Mouse (Mus musculus) limb, embryonic 10.5 days (tissue): ENCODE measurements around the gene Fig4. TPM values are rescaled to one million over a fixed set of nuclear protein-coding genes. Genes with fewer than 3 reads are reported as not detected.

Experiments used
- DNase-seq: peaks from one replicate; pipeline ENCODE4 v3.0.0-alpha.2; 2017; ENCODE audit warnings: low spot score
- H3K27ac ChIP-seq: fragments of 300-500 bp; sonication (generic); 2 replicates; pipeline ENCODE4 v1.5.1; 2016; ENCODE audit warnings: mild to moderate bottlenecking
- H3K27me3 ChIP-seq: fragments of 300-500 bp; sonication (generic); 2 replicates; pipeline ENCODE4 v1.6.1; 2016; ENCODE audit warnings: low read depth, mild to moderate bottlenecking; ENCODE audit not compliant: poor library complexity, severe bottlenecking
- H3K36me3 ChIP-seq: fragments of 300-500 bp; sonication (generic); 2 replicates; pipeline ENCODE4 v1.6.1; 2016; ENCODE audit warnings: mild to moderate bottlenecking, moderate library complexity
- H3K4me1 ChIP-seq: fragments of 300-500 bp; sonication (generic); 2 replicates; pipeline ENCODE4 v1.6.1; 2016
- H3K4me3 ChIP-seq: fragments of 300-500 bp; sonication (generic); 2 replicates; pipeline ENCODE4 v1.5.1; 2016; ENCODE audit warnings: mild to moderate bottlenecking, moderate library complexity
- H3K9me3 ChIP-seq: fragments of 300-500 bp; sonication (generic); replicated peaks from 2 replicates; pipeline ENCODE4 v1.6.1; 2016; ENCODE audit warnings: mild to moderate bottlenecking
- WGBS: fragments of 180-500 bp; shearing (Covaris S2); methylation state at CpG from one replicate; pipeline ENCODE4 v1.1.7; 2016; 5-methylcytosine and 5-hydroxymethylcytosine counted together
- polyA plus RNA-seq: library from polyadenylated mRNA; unstranded; fragments of >200 nt; fragmentation: Nextera tagmentation; extraction: Ambion mirVana; gene quantifications from 2 replicates; pipeline ENCODE4 v1.2.1, GENCODE M21; 2016

Fig4 gene
- polyA plus RNA-seq, 1 experiment from 2014 or later: 14.7 TPM

GRCm38 (mm10) chr10:41150496-41150895 is 152.6 kb downstream of the Fig4 start:
- no peak for DNase-seq
- WGBS: 86% methylated on average over 2 of the region's 2 CpGs
- no peaks in the 10 kb centered on the region for H3K27me3 ChIP-seq

GRCm38 (mm10) chr10:41149307-41149706 is 153.8 kb downstream of the Fig4 start:
- H3K27me3 ChIP-seq: no peaks in the 10 kb centered on the region
- peaks cover 4% of the 10 kb centered on the region; the same call in 1 of the 2 replicates for H3K4me1 ChIP-seq
- no peak overlapping the region for H3K27ac ChIP-seq
- no peaks in the 10 kb centered on the region for H3K36me3 ChIP-seq
- DNase-seq: no peak
- whole genome bisulfite sequencing: 85% methylated on average over 3 of the region's 3 CpGs
- H3K9me3 ChIP-seq: no peaks in the 10 kb centered on the region
- no peak overlapping the region for H3K4me3 ChIP-seq

More at GRCm38 (mm10) chr10:41150496-41150895, 152.6 kb downstream of the Fig4 start:
- no peaks in the 10 kb centered on the region for H3K4me1 ChIP-seq
- H3K9me3 ChIP-seq: no peaks in the 10 kb centered on the region
- no peak overlapping the region for H3K27ac ChIP-seq
- H3K4me3 ChIP-seq: no peak overlapping the region
- no peaks in the 10 kb centered on the region for H3K36me3 ChIP-seq

- 91% methylated on average over 2 of the region's 2 CpGs for WGBS
- Histone ChIP-seq H3K27ac (no peak overlapping the region), H3K36me3 (no peaks in the 10 kb centered on the region), H3K4me1 (peaks cover 4% of the 10 kb centered on the region; the same call in 1 of the 2 replicates), H3K4me3 (no peak overlapping the region), H3K9me3 (no peaks in the 10 kb centered on the region), H3K27me3 (no peaks in the 10 kb centered on the region)
- no peak for DNase-seq
Observed at GRCm38 (mm10) chr10:41146141-41146540, 156.9 kb downstream of the Fig4 start.

Other genes with a start within 250 kb of the Fig4 start
- not detected in 2 replicates for gene Gpr6, start 231.0 kb downstream of the Fig4 start, polyA plus RNA-seq
- gene Ak9, start 720 bp upstream of the Fig4 start, polyA plus RNA-seq: not detected in 2 replicates
- gene Zbtb24, start 147.1 kb upstream of the Fig4 start, polyA plus RNA-seq: 17.2 and 21.5 TPM in 2 replicates
- gene Mical1, start 173.1 kb upstream of the Fig4 start, polyA plus RNA-seq: 40.2 and 43.8 TPM in 2 replicates
- gene Smpd2, start 187.1 kb upstream of the Fig4 start, polyA plus RNA-seq: 62.7 TPM in 2 replicates
- 0.36 and 0.95 TPM in 2 replicates for gene Ppil6, start 187.2 kb upstream of the Fig4 start, polyA plus RNA-seq
- gene Cd164, start 216.2 kb upstream of the Fig4 start, polyA plus RNA-seq: 131 and 146 TPM in 2 replicates